Mouse (Mus musculus) urinary bladder, postnatal 36 days (tissue): ENCODE data around the gene Mfap1b.

Source experiments
- DNase-seq, 2 experiments: peaks; one replicate each; pipeline ENCODE4 v3.0.0; 2022; ENCODE audit warnings: low spot score in 2 of 2, mixed read lengths in 1 of 2

The Mfap1b gene

DNA sequence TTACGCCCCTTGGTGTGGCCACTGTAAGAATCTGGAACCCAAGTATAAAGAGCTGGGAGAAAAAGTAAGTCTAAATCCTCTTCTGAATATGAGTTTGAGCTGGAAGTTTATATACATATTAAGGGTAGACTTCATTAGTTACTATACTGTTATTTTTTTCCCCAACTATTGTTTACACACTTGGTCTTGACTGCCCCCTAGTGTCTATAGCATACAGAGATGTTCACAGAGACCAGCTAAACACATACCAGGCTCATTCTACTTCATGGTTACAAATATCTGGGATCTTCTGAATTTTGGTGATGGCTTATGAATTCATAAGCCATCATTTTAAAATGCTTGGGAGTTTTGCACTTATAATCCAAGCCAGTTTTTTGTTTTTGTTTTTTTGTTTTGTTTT is 39.0 kb downstream of the Mfap1b start:
- no peak for DNase-seq

DNA sequence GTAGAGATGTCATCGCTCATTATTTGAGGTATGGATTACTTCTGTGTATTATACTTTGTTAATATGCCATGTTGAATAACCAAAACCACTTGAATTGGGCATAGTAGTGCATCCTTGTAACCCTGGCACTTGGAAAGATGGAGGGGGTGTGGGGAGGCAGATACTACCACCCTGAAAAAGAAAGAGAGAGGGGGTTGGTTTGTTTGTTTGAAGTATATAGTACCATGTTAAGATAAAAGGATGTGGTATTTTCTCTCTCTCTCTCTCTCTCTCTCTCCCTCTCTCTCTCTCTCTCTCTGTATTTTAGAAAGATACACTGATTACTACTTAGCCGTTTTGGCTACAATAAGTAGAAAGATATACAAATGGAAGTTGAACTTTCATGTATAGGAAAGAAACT is 48.0 kb downstream of the Mfap1b start:
- DNase-seq, result no peak

GRCm38 (mm10) chr2:121423166-121423565 is 50.7 kb downstream of the Mfap1b start:
- DNase-seq, result no peak

DNA sequence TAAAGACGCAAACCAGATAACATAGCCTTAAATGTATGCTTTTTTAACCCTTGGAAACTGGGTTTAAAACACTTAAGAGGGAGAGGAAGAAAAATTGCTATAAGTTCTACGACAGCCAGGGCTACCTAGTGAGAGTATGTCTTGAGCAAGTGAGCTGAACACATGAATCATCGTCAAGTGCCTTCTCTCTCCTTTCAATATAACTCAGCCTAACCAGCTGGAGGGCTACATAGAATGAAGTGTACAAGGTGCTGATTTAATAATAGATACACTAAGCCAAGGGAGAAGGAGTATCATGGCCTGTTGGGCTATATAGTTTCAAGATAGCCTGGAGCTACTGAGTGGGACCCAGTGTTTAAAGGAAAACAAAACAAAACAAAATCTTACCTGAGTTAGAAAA is 55.4 kb downstream of the Mfap1b start:
- no peak for DNase-seq

DNA sequence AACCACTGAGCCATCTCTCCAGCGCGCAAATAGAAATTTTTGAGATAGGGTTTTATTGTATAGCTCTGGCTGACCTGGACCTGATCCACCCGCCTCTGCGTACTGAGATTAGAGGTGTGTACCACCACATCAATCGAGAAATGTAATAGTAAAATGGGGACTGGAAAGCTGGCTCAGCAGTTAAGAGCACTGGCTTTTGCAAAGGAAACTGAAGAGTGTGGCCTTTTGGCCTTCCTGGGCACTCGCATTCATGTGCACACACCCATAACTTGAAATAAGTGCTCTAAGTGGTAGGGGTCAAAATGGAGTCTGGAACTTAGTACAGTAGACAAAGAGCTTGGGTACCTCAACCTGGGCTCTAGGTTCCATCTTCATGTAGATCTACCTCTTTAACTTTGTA is 57.5 kb downstream of the Mfap1b start:
- no peak for DNase-seq

GRCm38 (mm10) chr2:121415591-121415990 is 58.3 kb downstream of the Mfap1b start:
- DNase-seq, result no peak

GRCm38 (mm10) chr2:121415103-121415502 is 58.8 kb downstream of the Mfap1b start:
- DNase-seq, result no peak

GRCm38 (mm10) chr2:121414139-121414685 is 59.7 kb downstream of the Mfap1b start:
- peak in 1 of 2 experiments; percentile 33 for DNase-seq

- peak; percentile 91 to 96 for DNase-seq
These were observed 60.4 kb downstream of the Mfap1b start, which contains the start of the genes Pdia3 and Catsper2 for GRCm38 (mm10) chr2:121413387-121414042. TSS of gene Pdia3 (plus strand) at chr2:121413775. TSS of gene Catsper2 (minus strand) at chr2:121413792.

- peak in 1 of 2 experiments; percentile 2 for DNase-seq
These were observed 61.0 kb downstream of the Mfap1b start for GRCm38 (mm10) chr2:121412843-121413386.
